Mouse (Mus musculus): ENCODE measurements around the gene Serbp1.

Gene Serbp1

DNA sequence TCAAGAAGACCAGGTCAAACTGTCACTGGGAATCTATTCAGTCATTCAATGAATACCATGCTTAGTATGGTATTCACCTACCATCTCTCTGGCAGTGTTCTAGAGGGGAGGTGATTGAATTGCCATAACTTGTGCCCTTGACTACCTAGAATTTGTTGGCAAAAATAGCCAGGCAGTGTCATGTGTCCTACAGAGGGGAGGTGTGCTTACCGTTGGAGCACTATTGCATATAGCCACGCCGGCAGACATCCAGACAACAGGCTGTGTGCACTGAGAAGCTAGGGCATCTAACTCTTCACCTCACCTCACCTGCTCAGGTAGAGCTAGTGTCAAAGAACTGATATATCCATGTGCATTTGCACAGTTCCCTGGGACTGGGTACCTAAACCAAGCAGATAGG is 63.3 kb downstream of the Serbp1 start:
- no peak for DNase-seq (ENCODE audit: low spot score)

- DNase-seq (ENCODE audit: low spot score), result no peak
These were observed 64.5 kb downstream of the Serbp1 start for GRCm38 (mm10) chr6:67302471-67302870.

DNA sequence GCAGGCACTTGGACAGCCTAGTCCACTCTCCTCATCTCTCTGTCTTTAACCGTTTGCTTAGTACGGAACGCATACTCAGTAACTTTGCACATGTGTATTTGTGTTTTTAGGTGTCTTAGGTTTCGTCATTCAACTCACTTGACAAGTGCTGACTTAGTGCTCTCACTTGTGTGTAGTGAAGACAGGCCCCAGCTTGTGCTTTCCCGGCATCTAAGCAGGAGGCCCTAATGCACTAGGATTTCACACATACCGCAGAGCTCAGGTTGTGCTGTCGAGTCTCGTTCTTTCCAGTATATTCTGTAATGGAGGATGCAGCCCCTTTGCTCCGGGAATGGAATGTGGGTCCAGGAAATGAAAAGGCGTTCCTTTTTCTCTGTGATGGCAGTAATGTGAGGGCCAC is 65.2 kb downstream of the Serbp1 start:
- DNase-seq (ENCODE audit: low spot score), result no peak

DNA sequence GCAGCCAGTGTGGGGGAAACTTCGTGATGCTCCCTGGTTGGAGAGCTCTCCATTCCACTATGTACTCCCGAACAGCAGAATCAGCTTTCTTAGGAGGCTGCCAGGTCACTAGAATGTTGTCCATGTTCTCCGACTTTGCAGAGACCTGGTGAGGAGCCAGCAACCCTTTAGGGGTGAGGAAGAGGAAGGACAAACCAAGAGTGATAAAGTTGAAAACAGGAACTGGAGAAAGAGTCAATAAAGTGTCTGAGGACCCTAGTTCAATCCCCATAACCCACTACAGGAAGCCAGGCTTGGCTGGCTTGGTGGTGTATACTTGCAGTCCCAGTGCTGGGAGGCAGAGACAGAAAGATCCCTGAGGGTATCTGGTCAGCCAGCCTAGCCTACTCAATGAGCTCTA is 71.0 kb downstream of the Serbp1 start:
- DNase-seq (ENCODE audit: low spot score), result no peak

- DNase-seq (ENCODE audit: low spot score), result no peak
These were observed 71.8 kb downstream of the Serbp1 start for GRCm38 (mm10) chr6:67309752-67310151.

- no peak for DNase-seq (ENCODE audit: low spot score)
These were observed 76.7 kb downstream of the Serbp1 start for GRCm38 (mm10) chr6:67314697-67315096.

DNA sequence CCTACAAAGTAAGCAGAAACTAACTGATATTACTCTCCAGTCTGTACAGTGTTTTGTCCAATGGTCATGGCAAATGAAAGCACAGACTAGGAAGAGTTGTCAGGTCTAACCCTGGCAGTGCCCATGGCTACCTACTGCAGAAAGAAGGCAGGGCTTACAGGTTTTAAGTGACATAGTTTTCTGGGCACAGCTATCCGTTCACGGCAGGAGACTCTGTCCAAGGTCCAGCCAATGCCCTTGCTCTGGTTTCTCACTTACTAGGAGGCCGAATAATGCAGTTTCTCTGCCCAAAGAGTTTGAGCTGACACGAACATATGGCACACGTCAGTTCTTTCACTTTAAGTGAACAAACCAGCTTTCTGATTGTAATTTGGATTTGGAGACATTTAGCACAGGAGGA is 79.1 kb downstream of the Serbp1 start:
- no peak for DNase-seq (ENCODE audit: low spot score)

DNA sequence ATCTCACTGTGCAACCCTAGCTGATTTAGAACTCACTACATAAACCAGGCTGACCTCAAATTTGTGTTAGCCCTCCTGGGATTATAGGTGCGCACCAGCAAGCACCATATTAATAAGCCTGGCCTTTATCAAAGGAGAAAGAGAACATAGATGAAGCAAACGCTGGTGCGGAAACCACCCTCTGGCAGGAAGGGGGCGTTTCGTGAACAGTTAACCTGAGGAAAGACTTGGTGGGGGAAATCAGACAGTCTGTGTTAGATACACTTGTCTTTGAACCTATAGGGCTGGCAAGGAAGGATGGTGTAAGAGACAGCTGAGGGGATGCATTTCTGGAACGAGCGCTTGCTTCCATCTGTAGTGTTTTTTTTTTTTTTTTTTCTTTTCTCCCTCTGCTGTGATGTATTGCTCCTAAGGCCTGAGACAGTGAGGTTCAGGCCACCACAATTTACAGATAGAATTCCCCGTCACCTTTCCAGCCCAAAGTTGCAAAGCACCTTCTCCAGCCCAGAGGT is 79.9 kb downstream of the Serbp1 start:
- DNase-seq (ENCODE audit: low spot score), result no peak

DNA sequence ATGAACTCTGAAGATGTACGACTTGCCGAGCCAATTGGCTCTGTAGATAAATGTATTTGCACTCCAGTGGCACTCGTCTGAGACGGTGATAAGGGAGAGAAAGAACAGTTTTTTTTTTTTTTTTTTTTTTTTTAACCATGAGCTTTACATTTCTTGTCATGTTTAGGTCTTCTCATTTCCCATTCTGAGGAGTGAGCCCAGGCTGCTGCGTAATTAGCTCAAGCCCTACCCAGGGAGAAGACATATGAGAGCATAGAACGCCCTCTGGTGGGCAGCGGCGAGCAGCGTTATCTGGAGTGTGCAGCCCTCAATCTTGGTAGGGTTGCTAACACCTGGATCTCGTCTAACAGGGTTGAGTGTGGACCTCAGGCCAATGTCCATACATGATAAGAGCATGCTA is 80.5 kb downstream of the Serbp1 start:
- peak; percentile 25 for DNase-seq (ENCODE audit: low spot score)

DNA sequence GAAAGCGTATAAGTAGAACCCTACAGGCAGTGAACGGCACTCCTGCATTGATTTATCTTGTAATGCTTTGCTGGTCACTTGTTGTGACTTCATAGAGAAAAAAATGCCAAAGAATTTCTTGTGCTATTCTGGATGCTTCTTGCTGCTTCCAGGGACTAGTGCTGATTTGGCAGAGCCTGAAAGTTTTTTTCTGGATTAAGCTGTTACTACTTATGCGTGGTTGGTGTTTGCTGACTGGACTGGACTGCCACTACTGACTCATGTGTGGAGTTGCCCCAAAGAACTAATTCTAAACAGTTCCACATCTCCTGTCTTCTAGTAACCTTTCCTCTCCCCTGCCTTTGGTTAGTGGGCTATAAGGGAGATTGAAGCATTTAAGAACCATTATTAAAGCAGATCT is 85.8 kb downstream of the Serbp1 start:
- DNase-seq (ENCODE audit: low spot score), result no peak

DNA sequence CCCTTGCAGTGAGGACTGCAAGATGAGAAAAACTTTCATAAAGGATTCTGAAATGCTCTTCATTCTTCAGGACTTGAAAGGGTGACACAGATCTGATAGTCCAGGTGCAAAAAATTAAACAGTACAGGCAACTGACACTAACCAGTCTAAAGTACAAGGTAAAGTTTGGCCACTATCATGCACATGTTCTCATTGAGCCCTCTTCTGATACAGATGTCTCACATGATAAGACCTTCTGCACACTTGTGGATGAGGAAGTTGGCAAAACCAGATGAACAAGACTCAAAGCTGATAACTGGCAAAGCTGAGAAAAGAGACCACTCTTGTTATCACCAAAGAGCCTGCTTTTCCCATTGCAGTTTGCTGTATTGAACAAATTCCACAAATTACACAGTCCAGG is 100.0 kb downstream of the Serbp1 start:
- no peak for DNase-seq (ENCODE audit: low spot score)

DNA sequence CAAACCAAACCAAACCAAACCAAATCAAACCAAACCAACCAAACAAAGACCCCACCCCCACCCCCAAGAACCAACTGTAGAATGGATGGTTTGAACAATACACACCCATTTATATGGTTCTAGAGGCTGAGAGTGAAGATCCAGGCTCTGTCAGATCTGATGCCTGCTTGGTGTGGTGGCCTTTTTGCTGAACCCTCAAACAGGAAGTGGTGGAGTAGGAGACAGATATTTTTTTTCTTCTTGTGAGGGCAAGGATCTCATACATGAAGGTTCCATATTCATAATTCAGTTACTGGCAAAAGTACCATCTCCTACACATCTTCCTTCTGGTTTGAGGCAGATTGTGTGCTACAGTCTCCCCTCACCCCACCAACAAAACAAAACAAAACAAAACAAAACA is 101.5 kb downstream of the Serbp1 start:
- DNase-seq (ENCODE audit: low spot score), result no peak
